Mouse (Mus musculus) retina, postnatal 7 days (tissue): ENCODE measurements around the gene Cog2.

Experiments used
- DNase-seq: peaks from one replicate; pipeline ENCODE4 v3.0.0-alpha.2; 2012; ENCODE audit warnings: low read depth, low spot score

Gene Cog2

GRCm38 (mm10) chr8:124520249-124521080 lies at the start of gene Cog2:
TSS of gene Cog2 (plus strand) at chr8:124520767.
- peak; percentile 90 for DNase-seq

DNA sequence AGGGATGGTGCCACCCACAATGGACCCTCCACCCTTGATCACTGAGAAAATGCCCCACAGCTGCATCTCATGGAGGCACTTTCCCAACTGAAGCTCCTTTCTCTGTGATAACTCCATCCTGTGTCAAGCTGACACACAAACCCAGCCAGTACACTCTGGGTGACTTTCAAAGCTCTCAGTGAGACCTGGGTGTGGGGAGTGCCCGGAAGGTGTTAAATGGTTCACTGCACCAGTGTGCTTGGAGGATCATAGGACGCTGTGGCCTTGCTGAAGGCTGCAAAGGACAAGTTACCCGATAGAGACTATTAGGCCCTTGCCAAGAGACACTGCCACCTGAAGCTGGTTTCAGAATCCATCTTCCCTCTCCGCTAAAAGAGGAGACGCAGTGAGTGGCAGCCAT lies 44.9 kb upstream of the Cog2 start:
- DNase-seq, result no peak

DNA sequence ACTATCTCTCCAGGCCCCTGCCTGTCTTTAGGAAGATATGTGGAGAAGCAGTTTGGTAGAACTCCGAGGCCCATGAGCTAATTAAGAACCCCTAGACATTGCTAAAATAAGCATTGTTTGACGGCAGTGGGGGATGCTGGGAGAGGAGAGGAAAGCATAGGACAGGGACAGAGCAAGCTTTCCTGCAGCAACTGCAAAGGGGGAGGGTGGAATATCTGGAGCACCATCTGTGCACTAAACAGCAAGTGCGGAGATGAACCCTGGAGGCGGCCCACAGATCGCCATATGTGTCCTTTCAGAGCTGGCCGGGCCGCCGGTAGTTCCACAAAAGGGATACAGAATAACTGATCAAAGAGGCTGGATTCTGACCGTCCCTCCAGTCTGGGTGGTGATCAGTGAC lies 43.9 kb upstream of the Cog2 start:
- DNase-seq, result peak; percentile 23

DNA sequence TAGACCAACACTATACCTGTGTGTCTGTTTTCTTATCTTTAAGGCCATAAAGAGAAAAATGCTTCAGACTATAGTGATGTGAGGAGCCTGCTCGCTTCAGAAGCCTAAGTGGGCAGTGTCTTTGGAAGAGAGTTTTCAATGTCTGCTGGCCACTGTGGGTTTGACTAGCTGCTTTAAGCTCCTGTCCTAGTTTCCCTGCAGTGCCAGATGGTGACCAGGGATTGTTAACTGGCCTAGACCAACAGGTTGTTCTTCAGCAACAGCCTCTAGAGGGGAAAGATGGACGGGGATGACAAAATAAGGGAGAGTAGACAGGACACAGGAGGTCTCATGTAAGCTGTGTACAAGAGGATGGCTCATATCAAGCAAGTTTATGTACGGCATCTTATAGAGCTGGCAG lies 41.3 kb upstream of the Cog2 start:
- no peak for DNase-seq

- DNase-seq, result no peak
Observed at GRCm38 (mm10) chr8:124480321-124480720, 40.2 kb upstream of the Cog2 start.

- DNase-seq, result no peak
Observed at GRCm38 (mm10) chr8:124482790-124483189, 37.8 kb upstream of the Cog2 start.

DNA sequence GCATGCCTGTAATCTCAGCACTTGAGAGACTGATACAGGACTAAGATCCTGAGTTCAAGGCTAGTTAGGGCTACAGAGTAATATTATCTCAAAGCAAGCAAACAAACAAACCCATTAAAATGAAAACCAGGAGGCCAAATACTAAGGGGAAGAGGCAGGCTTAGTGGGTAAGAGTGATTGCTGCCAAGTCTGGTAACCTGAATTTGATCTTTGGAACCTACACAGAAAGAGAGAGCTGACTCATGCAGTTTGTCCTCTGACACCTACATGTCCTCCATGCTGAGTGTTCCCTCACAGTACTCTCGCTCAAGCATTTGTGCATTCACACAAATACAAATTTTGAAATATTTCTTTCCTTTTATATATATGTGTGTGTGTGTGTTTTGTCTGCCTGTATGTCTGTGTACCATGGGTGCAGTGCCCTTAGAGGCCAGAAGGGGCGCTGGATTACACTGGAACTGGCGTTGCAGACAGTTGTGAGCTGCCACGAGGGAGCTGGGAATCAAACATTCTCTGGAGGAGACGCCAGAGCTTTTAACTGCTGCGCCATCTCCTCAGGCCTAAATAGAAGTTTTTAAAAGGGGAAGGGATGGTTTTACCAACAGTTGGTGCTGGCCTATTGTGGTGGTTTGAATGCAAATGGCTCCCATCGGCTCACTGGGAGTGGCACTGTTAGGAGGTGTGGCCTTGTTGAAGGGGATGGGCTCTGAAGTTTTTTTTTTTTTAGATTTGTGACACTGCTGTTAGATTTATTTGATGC lies 37.0 kb upstream of the Cog2 start:
- no peak for DNase-seq

DNA sequence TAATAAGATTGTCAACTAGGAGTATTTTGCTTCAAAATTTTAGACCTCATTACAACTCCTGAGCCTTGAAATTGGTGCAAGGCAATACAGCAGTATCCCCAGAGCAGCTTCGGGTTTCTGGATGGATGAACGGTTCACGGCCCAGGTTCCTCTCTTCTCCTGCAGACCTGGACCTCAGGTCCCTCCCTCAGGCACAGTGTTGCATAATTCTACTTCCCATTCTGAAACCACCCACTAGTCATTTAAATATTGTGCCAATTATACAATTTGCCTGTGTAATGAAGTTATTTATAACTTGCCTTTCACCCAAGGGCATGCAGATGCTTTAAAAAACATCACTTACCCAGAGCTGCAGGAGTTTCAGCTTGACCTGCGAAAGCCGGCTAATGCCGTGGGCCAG lies 31.3 kb upstream of the Cog2 start:
- no peak for DNase-seq

- no peak for DNase-seq
Observed at GRCm38 (mm10) chr8:124489786-124490185, 30.8 kb upstream of the Cog2 start.

GRCm38 (mm10) chr8:124494397-124494796 lies 26.2 kb upstream of the Cog2 start:
- no peak for DNase-seq

GRCm38 (mm10) chr8:124494955-124495354 lies 25.6 kb upstream of the Cog2 start:
- no peak for DNase-seq

DNA sequence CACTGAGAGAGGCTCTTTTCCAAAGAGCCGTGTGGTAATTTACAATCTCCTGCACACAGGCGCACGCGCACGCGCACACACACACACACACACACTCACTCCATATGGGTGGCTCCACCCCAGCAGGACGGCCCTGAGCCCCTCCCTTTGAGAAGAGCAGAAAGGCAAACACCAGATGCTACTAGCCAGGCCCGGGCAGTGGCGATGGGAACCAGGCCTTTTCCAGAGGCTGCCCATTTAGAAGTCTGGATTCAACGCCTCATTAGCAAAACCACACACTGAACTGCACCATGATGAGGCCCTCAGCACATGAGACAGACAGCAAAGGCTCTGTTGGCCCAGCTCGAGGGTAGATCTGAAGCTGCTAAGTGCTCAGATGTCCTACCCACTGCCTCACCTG lies 24.9 kb upstream of the Cog2 start:
- DNase-seq, result no peak

DNA sequence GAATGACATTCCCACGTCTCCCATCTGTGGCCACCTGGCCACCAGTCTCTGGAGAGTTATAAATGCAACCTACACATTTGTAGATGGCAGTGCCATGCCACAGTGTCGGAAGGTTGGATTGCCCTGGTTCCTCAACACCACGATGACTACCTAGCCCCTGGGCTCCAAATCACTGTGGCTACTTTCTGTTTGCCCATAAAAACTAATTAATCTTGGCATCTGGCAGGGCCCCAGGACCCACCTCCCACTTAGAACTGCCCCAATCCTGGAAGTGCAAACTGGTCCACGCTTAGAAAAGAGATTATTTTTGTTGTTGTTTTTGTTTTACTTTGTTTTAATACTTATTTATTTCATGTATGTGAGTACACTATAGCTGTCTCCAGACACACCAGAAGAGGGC lies 24.3 kb upstream of the Cog2 start:
- DNase-seq, result no peak

GRCm38 (mm10) chr8:124496871-124497270 lies 23.7 kb upstream of the Cog2 start:
- DNase-seq, result no peak

- DNase-seq, result no peak
Observed at GRCm38 (mm10) chr8:124498398-124498797, 22.2 kb upstream of the Cog2 start.

GRCm38 (mm10) chr8:124499236-124499937 lies 21.2 kb upstream of the Cog2 start:
- no peak for DNase-seq

- no peak for DNase-seq
Observed at GRCm38 (mm10) chr8:124499938-124500239, 20.7 kb upstream of the Cog2 start.

GRCm38 (mm10) chr8:124505626-124506025 lies 14.9 kb upstream of the Cog2 start:
- DNase-seq, result no peak

DNA sequence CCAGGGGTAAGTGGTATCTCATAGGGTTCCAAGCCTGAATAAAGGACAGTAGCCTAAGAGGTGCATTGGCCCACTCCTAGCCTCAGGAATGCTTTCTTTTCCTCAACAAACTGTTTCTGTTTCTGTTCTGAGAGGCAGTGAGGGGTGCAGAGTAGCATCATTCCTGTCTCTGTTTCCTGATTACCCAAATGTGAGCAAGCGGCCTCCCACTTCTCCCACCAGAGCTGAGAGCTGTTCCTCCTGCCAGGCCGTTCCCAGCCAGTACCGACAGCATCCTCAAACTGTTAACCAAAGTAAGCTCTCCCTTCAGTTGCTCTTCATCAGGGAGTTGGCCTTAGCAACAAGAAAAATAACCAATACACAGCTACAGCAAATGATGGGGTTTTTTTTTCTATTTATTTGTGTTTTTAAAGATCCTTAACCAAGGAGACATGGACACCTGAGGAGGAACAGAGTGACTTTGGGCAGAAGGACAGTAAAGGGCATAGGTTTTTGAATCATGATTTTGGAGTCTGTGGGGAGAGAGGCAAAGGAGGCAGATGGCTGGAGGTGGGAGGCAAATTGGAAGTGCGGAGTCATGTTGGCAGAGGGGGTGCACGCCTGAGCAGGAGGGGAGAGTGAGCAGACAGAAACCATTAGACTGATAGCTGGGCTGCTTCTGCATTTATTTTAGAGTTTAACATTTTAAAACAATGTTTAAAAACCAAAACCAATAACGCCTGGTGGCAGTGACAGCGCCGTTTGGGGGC lies 12.8 kb upstream of the Cog2 start:
- DNase-seq, result no peak

DNA sequence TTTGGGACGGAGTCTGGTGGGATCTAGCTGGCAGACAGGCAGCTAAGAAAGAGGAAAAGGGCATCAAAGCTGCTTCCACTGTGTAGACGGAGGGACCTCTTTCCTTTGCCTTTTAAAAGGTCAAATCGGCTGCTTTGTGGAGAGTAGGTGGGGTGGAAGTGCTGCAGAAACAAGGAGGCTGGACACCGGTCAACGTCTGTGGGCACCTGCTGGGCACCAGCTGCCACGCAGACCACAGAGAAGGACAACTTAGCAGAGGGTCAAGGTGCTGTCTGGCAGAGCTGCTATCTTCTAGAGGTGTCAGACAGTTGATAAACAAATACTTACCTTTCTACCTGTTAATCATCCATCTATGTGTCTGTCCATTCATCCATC lies 12.3 kb upstream of the Cog2 start:
- DNase-seq, result no peak

- DNase-seq, result no peak
Observed at GRCm38 (mm10) chr8:124509156-124509555, 11.4 kb upstream of the Cog2 start.

GRCm38 (mm10) chr8:124516039-124516438 lies 4.5 kb upstream of the Cog2 start:
- no peak for DNase-seq
